Mouse (Mus musculus): ENCODE results near the gene Dnm1.

GRCm38 (mm10) chr2:32306176-32306575 lies 47.0 kb downstream of the Dnm1 start:
- TF ChIP-seq CTCF (IDR thresholded peaks at IDR 0.05; ENCODE audit: insufficient read depth, low read depth, low read length) (no peak), POLR2A (IDR thresholded peaks at IDR 0.05; ENCODE audit: insufficient read depth, low read depth, low read length) (no peak)
